Mouse (Mus musculus) left cerebral cortex, adult 11 months (tissue): ENCODE results near the gene Kcnma1.

ENCODE experiments used
- DNase-seq: peaks from one replicate; pipeline ENCODE4 v3.0.0; 2022; ENCODE audit warnings: low spot score

Gene Kcnma1

GRCm38 (mm10) chr14:24014391-24014790 lies at the start of gene Kcnma1:
Kcnma1 (minus strand) TSS chr14:24014491.
- no peak for DNase-seq

DNA sequence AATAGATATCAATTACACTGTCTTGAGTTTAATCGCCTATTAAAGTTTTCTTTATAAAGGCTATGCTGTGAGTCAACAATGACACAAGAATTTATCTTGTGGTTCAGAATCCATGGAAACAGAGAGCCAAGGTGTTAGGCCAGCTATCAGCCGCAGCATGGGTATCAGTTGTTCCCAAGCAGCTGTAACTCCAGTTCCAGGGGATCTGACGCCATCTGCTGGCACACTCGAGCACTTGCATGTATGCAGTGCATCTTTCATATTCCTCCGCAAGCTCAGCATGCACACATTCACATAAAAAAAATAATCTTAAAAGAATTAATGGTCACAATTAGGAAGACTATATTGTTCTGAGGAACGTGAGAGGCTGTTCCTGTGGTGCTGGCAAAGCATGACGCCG lies 45.5 kb upstream of the Kcnma1 start:
- no peak for DNase-seq

DNA sequence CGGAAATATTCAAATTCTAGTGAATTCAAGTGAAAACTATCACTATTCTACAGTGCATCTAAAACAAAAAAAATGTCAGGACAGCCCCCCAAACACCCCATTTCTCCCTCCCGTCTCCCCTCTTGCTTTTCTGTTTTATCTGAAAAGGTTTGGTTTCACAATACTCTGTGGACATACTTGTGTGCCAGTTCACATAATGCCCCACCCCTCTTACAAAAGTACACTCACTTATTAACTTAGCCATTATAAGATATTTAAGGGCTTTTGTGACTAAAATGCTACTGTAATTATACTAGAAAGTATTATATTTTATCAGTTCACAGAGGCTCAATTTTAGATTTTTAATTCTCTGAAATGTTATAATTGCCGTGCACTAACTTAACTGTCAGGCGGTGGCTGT lies 45.0 kb upstream of the Kcnma1 start:
- DNase-seq: no peak

GRCm38 (mm10) chr14:24051821-24052220 lies 37.5 kb upstream of the Kcnma1 start:
- no peak for DNase-seq

- no peak for DNase-seq
Observed at GRCm38 (mm10) chr14:24036609-24037008, 22.3 kb upstream of the Kcnma1 start.

DNA sequence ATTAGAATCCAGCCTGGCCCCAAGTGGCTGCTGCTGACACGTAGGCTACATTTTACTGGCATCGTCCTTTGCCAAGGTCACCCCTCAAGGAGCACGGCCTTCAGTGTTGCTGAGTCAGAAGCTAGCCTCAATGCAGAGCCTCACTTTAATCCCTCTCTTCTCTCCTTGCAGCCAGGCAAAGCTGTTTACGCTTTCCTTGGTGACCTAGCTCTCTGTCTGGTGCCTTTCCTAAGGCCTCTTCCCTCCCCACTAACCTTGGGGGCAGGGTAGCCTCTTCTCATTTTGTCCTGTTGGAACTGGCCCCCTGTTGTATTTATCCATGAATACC lies 21.9 kb upstream of the Kcnma1 start:
- no peak for DNase-seq

GRCm38 (mm10) chr14:24035486-24036207 lies 21.4 kb upstream of the Kcnma1 start:
- DNase-seq: no peak

GRCm38 (mm10) chr14:24032876-24033389 lies 18.6 kb upstream of the Kcnma1 start:
- no peak for DNase-seq

- DNase-seq: no peak
Observed at GRCm38 (mm10) chr14:24032201-24032600, 17.9 kb upstream of the Kcnma1 start.

DNA sequence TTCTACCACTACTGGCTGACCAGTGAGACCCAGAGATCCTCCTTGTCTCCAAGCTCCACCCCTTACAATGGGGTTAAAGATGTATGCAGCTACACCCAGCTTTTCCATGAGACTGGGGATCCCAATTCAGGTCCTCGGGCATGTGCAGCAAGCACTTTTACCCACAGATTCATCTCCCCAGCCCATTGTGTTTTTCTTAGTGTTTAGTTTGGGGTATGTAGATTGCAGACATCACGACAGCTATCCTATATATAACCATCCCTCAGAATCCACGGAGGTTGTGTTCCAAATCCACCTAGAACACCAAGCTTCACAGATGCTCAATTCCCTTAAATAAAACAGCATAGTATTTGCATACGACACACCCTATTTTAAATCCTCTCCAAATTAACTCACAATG lies 6.4 kb upstream of the Kcnma1 start:
- no peak for DNase-seq

DNA sequence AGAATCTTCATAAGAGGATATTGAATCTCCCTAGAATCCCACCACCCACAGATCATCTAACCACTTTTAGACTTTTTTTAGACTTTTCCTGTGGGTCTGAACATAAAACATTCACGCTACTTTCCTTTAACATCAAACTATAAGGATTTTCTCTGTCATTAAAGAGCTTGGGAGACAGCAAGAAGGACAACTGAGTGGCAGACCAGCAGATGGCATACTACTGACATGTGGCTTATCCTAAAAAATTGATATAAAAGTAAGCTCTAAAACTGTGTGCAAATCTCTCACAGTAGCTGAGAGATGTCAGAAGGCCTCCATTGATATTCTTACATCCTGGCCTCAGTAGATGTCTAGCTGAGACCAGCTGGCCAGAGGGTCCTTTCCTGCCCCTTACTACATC lies 4.3 kb downstream of the Kcnma1 start:
- DNase-seq: no peak

GRCm38 (mm10) chr14:24008252-24008651 lies 6.0 kb downstream of the Kcnma1 start:
- peak; percentile 69 for DNase-seq

- no peak for DNase-seq
Observed at GRCm38 (mm10) chr14:24006276-24006675, 8.0 kb downstream of the Kcnma1 start.

DNA sequence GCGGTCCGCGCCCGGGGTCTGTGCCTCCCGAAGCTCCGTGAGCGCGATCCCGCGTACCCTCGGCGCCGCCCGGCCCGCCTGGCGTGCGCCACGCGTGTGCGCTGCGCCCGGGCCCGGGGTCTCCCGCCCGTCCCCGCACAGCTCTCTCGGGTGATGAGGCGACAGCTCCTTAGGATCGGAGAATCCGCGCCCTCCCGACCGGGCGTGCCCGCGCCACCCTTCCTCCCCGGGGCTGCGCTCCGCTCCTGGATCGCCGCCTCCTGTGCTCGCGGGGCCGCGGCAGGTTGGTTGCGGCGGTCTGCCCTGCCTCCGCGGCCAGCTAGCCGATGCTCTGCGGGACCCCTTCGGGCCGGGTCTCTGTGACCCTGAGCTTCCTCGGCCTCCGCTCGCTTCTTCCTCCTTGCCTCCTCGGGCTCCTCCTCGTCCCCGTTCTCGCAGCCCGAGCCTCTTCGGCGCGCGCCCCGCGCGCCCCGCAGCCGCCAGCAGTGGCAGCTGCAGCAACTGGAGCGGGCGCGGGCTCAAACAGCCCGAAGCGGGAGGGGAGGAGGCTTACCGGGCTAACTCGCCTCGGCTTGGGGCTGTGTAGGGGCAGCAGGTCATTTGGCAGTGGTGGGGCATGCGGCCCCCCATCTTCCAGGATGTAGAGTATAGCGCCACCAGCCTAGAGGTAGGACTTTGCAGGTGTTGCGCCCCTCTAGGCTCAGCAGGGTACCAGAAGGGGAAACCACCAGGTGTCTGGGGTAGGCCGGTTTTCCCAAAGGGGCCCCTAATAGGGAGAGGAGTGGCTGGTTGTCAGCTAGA lies 9.6 kb downstream of the Kcnma1 start:
- DNase-seq: no peak

- DNase-seq: peak; percentile 51
Observed at GRCm38 (mm10) chr14:24003450-24004381, 10.6 kb downstream of the Kcnma1 start.

DNA sequence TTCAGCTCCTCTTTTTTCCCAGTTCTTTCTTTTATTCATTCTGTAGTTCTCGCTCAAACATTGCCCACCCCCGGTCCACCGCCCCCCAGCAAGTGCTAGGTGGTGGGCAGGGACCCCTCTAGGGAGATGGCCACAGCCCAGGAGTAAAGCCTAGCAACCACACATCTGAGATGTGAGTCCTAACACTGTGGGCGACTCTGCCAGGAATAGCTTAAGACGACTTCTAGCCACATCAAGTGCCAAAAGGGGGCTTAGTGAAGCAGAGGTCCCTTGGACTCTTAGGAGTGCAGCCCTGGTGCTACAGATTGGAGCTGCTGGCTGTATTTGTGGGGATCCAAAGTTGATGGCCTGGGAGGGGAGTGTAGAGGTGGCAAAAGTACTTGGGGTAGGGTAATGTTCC lies 11.6 kb downstream of the Kcnma1 start:
- DNase-seq: no peak

- no peak for DNase-seq
Observed at GRCm38 (mm10) chr14:23997912-23998311, 16.4 kb downstream of the Kcnma1 start.

GRCm38 (mm10) chr14:23995831-23996230 lies 18.5 kb downstream of the Kcnma1 start:
- DNase-seq: no peak

DNA sequence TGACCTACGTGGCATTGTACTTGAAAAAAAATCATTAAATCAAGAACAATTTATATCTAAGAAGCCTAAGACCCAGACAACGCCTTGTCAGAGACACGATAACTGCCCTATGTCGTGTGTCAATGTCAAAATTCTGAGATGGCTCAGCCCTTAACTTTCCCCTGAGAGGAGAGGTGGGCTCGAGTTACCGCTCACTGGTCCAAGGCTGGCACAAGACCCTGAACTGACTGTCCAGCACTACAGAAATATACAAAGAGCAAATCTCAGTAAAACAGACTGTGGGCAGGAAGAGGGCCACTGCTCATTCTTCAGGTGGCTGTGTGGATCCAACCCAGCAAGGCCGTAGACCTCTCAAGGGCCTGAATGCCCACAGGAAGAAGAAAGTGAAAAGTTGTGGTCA lies 23.4 kb downstream of the Kcnma1 start:
- no peak for DNase-seq

- no peak for DNase-seq
Observed at GRCm38 (mm10) chr14:23989696-23990095, 24.6 kb downstream of the Kcnma1 start.

- DNase-seq: peak; percentile 52
Observed at GRCm38 (mm10) chr14:23982205-23982604, 32.1 kb downstream of the Kcnma1 start.

DNA sequence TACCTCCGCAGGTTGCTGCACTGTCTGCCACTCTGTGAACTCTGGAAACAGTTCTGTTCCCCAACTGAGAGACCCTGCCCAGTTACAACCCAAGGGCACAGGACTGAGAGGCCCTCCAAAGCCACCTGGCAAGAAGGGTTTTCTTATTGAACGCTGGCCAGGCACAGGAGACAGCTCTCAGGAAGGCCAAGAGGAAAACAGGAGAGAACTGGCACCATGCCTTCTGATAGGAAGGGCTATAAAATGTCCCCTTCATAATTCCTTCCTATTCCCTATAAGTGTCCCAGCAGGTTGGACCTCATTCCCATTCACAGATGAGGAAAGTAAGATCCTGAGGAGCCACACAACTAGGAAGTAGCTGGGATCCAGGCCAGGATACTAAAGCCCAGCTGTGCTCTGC lies 39.6 kb downstream of the Kcnma1 start:
- DNase-seq: no peak
